Mouse (Mus musculus): ENCODE data around the gene Eif4b. TPM values are rescaled to one million over a fixed set of nuclear protein-coding genes. Genes with fewer than 3 reads are reported as not detected.

Gene Eif4b
- 100 to 1,000 TPM; 163 to 167 TPM for total RNA-seq (2021)
- long read RNA-seq, experiment 1, transcript Eif4b-201 (15 exons, 3,854 nt) = major isoform, 62 of 84 reads
- long read RNA-seq, experiment 1, partial matches to known transcripts = 14 of 84 reads
- long read RNA-seq, experiment 1, other reads (novel, unspliced or antisense) = 8 of 84 reads
- long read RNA-seq, experiment 2, transcript Eif4b-201 (15 exons, 3,854 nt) = major isoform, 55 of 76 reads
- long read RNA-seq, experiment 2, partial matches to known transcripts = 17 of 76 reads
- long read RNA-seq, experiment 2, other reads (novel, unspliced or antisense) = 4 of 76 reads

- TF ChIP-seq CTCF (IDR thresholded peaks at IDR 0.05) = no peak; the same call in 1 of the 2 replicates
- Histone ChIP-seq H3K27ac (peak within 1 kb of the TSS; percentile 94), H3K4me3 (peak within 1 kb of the TSS; percentile 72)
- intact Hi-C loops (cut with DNase I) = loop anchor here (10.0 kb wide), 2 partner anchors 601 to 849 kb away; partner anchors contain the start of genes Atp5g2 and Grasp
- peak; percentile 98 to 99 for DNase-seq (ENCODE audit: extremely low spot score in 1 of 2, low spot score in 2 of 2)
These were observed at the start of gene Eif4b for GRCm38 (mm10) chr15:102073559-102074069. Gene Eif4b (plus strand): TSS chr15:102073773.

- Histone ChIP-seq H3K4me3 (no peak overlapping the region), H3K27ac (no peak overlapping the region)
- TF ChIP-seq CTCF (IDR thresholded peaks at IDR 0.05) = no peak
- intact Hi-C loops (cut with DNase I) = no loop called here
- DNase-seq (ENCODE audit: extremely low spot score in 1 of 2, low spot score in 2 of 2) = no peak
These were observed 49.7 kb upstream of the Eif4b start for GRCm38 (mm10) chr15:102023888-102024287.

- Histone ChIP-seq H3K27ac (no peak overlapping the region), H3K4me3 (no peak overlapping the region)
- no peak for DNase-seq (ENCODE audit: extremely low spot score in 1 of 2, low spot score in 2 of 2)
- intact Hi-C loops (cut with DNase I) = no loop called here
- no peak for TF ChIP-seq CTCF (IDR thresholded peaks at IDR 0.05)
These were observed 48.3 kb upstream of the Eif4b start for GRCm38 (mm10) chr15:102025136-102025872.

- no peak overlapping the region for H3K4me3 ChIP-seq
- no peak for TF ChIP-seq CTCF (IDR thresholded peaks at IDR 0.05)
- no peak overlapping the region for H3K27ac ChIP-seq
- intact Hi-C loops (cut with DNase I) = no loop called here
- DNase-seq (ENCODE audit: extremely low spot score in 1 of 2, low spot score in 2 of 2) = no peak
These were observed 47.1 kb upstream of the Eif4b start for GRCm38 (mm10) chr15:102026430-102026829.

GRCm38 (mm10) chr15:102028040-102028439 is 45.5 kb upstream of the Eif4b start, which contains the start of gene Krt18:
Gene Krt18 (plus strand): TSS chr15:102028180.
- Histone ChIP-seq H3K27ac (no peak within 1 kb of the TSS), H3K4me3 (no peak within 1 kb of the TSS)
- intact Hi-C loops (cut with DNase I) = no loop called here
- TF ChIP-seq CTCF (IDR thresholded peaks at IDR 0.05) = no peak
- no peak for DNase-seq (ENCODE audit: extremely low spot score in 1 of 2, low spot score in 2 of 2)

- DNase-seq (ENCODE audit: extremely low spot score in 1 of 2, low spot score in 2 of 2) = no peak
- Histone ChIP-seq H3K4me3 (no peak overlapping the region), H3K27ac (no peak overlapping the region)
- intact Hi-C loops (cut with DNase I) = no loop called here
- TF ChIP-seq CTCF (IDR thresholded peaks at IDR 0.05) = no peak
These were observed 39.2 kb upstream of the Eif4b start for GRCm38 (mm10) chr15:102034121-102035053.

- TF ChIP-seq CTCF (IDR thresholded peaks at IDR 0.05) = no peak
- Histone ChIP-seq H3K27ac (no peak overlapping the region), H3K4me3 (no peak overlapping the region)
- intact Hi-C loops (cut with DNase I) = no loop called here
- no peak for DNase-seq (ENCODE audit: extremely low spot score in 1 of 2, low spot score in 2 of 2)
These were observed 33.3 kb upstream of the Eif4b start for GRCm38 (mm10) chr15:102040277-102040676.

GRCm38 (mm10) chr15:102041951-102042350 is 31.6 kb upstream of the Eif4b start:
- no peak overlapping the region for H3K4me3 ChIP-seq
- DNase-seq (ENCODE audit: extremely low spot score in 1 of 2, low spot score in 2 of 2) = no peak
- intact Hi-C loops (cut with DNase I) = no loop called here
- no peak for TF ChIP-seq CTCF (IDR thresholded peaks at IDR 0.05)
- no peak overlapping the region for H3K27ac ChIP-seq

GRCm38 (mm10) chr15:102044745-102045144 is 28.8 kb upstream of the Eif4b start:
- no peak for TF ChIP-seq CTCF (IDR thresholded peaks at IDR 0.05)
- H3K27ac ChIP-seq = no peak overlapping the region
- no peak for DNase-seq (ENCODE audit: extremely low spot score in 1 of 2, low spot score in 2 of 2)
- intact Hi-C loops (cut with DNase I) = no loop called here
- no peak overlapping the region for H3K4me3 ChIP-seq

- TF ChIP-seq CTCF (IDR thresholded peaks at IDR 0.05) = no peak
- intact Hi-C loops (cut with DNase I) = no loop called here
- DNase-seq (ENCODE audit: extremely low spot score in 1 of 2, low spot score in 2 of 2) = no peak
- Histone ChIP-seq H3K4me3 (no peak overlapping the region), H3K27ac (no peak overlapping the region)
These were observed 27.9 kb upstream of the Eif4b start for GRCm38 (mm10) chr15:102045691-102046090.

- DNase-seq (ENCODE audit: extremely low spot score in 1 of 2, low spot score in 2 of 2) = no peak
- TF ChIP-seq CTCF (IDR thresholded peaks at IDR 0.05) = no peak
- Histone ChIP-seq H3K4me3 (no peak overlapping the region), H3K27ac (no peak overlapping the region)
- intact Hi-C loops (cut with DNase I) = no loop called here
These were observed 25.6 kb upstream of the Eif4b start for GRCm38 (mm10) chr15:102048006-102048405.
